Mouse (Mus musculus) lung, embryonic 15.5 days (tissue): ENCODE data around the gene Mtor. TPM values are rescaled to one million over a fixed set of nuclear protein-coding genes. Genes with fewer than 3 reads are reported as not detected.

Experiments
- ATAC-seq: fragments of 200-750 bp; cut with Nextera tagmentation; 2 replicates; pipeline ENCODE4 v1.8.0; 2017; ENCODE audit warnings: moderate number of reproducible peaks, borderline replicate concordance; ENCODE audit not compliant: low FRiP score, low TSS enrichment; ENCODE audit errors: extremely low read depth
- H3K27ac ChIP-seq: fragments of 300-500 bp; sonication (generic); 2 replicates; pipeline ENCODE4 v1.5.1; 2015; ENCODE audit warnings: moderate library complexity, mild to moderate bottlenecking, inconsistent platforms
- H3K27me3 ChIP-seq: fragments of 300-500 bp; sonication (generic); 2 replicates; pipeline ENCODE4 v1.6.1; 2015; ENCODE audit warnings: inconsistent platforms
- H3K36me3 ChIP-seq: fragments of 300-500 bp; sonication (generic); 2 replicates; pipeline ENCODE4 v1.6.1; 2015; ENCODE audit warnings: inconsistent platforms
- H3K4me1 ChIP-seq: fragments of 300-500 bp; sonication (generic); 2 replicates; pipeline ENCODE4 v1.6.1; 2015; ENCODE audit warnings: inconsistent platforms
- H3K4me2 ChIP-seq: fragments of 300-500 bp; sonication (generic); 2 replicates; pipeline ENCODE4 v1.6.1; 2015; ENCODE audit warnings: inconsistent platforms, mild to moderate bottlenecking, moderate library complexity
- H3K4me3 ChIP-seq: fragments of 300-500 bp; sonication (generic); 2 replicates; pipeline ENCODE4 v1.5.1; 2015; ENCODE audit warnings: mild to moderate bottlenecking, inconsistent platforms
- H3K9ac ChIP-seq: fragments of 300-500 bp; sonication (generic); 2 replicates; pipeline ENCODE4 v1.6.1; 2015; ENCODE audit warnings: inconsistent platforms
- H3K9me3 ChIP-seq: fragments of 300-500 bp; sonication (generic); 2 replicates; pipeline ENCODE4 v1.6.1; 2016; ENCODE audit warnings: inconsistent platforms
- WGBS: fragments of 180-500 bp; shearing (Covaris S2); methylation state at CpG from one replicate; pipeline ENCODE4 v1.1.7; 2015; 5-methylcytosine and 5-hydroxymethylcytosine counted together
- polyA plus RNA-seq: library from polyadenylated mRNA; unstranded; fragments of >200 nt; fragmentation: Nextera tagmentation; extraction: Ambion mirVana; gene quantifications from 2 replicates; pipeline ENCODE4 v1.2.1, GENCODE M21; 2015

The Mtor gene
- polyA plus RNA-seq, result 13.7 and 13.8 TPM in 2 replicates

- under 1% methylated on average over 56 of the region's 56 CpGs for whole genome bisulfite sequencing
- peak; percentile 95 for ATAC-seq
- H3K27ac ChIP-seq, result peak within 1 kb of the TSS; percentile 53; the same call in 1 of the 2 replicates
Measured at GRCm38 (mm10) chr4:148448179-148448852, at the start of gene Mtor. Mtor (plus strand) TSS chr4:148448611.

DNA sequence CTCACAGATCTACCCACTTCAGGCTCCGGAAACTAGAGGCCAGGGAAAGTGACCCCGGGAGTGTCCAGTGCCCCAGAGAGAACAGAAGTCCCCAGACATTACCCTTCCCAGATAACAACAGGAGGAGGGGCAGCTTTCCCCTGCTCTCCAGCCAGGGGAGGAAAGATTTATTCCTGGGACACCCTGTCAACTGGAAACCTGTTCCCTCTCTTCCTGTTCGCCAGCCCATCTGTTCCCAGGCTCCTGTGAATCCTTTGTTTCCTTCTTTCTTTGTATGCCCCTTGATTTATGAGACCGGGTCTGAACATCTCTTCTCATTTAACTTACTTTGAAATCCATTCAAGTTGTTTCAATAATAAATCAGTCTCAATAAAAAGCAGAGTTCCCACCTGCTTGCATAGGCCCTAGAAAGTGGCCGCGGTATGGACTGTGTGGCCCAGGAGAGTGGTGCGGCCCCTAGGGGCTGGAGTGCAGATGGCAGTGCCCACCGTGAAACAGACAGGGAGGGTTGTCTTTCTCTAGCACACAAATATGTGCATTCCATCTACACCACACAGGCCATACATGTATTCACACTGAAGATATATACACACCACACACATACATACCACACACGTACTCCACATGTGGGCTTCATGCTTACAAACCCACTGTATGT lies 48.8 kb upstream of the Mtor start:
- Histone ChIP-seq H3K9ac (no peak overlapping the region), H3K27me3 (peaks cover 29% of the 10 kb centered on the region), H3K36me3 (no peaks in the 10 kb centered on the region), H3K4me3 (no peak overlapping the region), H3K4me1 (no peaks in the 10 kb centered on the region), H3K27ac (no peak overlapping the region), H3K4me2 (no peak overlapping the region), H3K9me3 (no peaks in the 10 kb centered on the region)
- no peak; the same call in 1 of the 2 replicates for ATAC-seq
- 64% methylated on average over 9 of the region's 9 CpGs for WGBS

More at GRCm38 (mm10) chr4:148448179-148448852, at the start of gene Mtor:
- peaks cover 23% of the 10 kb centered on the region for H3K4me1 ChIP-seq
- H3K36me3 ChIP-seq, result peaks cover 9% of the 10 kb centered on the region
- peak within 1 kb of the TSS; percentile 87 for H3K4me3 ChIP-seq
- peak within 1 kb of the TSS; percentile 89 for H3K9ac ChIP-seq
- no peaks in the 10 kb centered on the region for H3K9me3 ChIP-seq
- no peaks in the 10 kb centered on the region for H3K27me3 ChIP-seq
- peak within 1 kb of the TSS; percentile 68 for H3K4me2 ChIP-seq

- H3K36me3 ChIP-seq, result no peaks in the 10 kb centered on the region
- H3K27ac ChIP-seq, result no peak overlapping the region
- H3K4me3 ChIP-seq, result no peak overlapping the region
- ATAC-seq, result no peak
- no peaks in the 10 kb centered on the region for H3K4me1 ChIP-seq
- H3K4me2 ChIP-seq, result no peak overlapping the region
- H3K9ac ChIP-seq, result no peak overlapping the region
- peaks cover 58% of the 10 kb centered on the region for H3K27me3 ChIP-seq
- H3K9me3 ChIP-seq, result no peaks in the 10 kb centered on the region
- WGBS, result 17% methylated on average over 12 of the region's 12 CpGs
Measured at GRCm38 (mm10) chr4:148403402-148403801, 45.0 kb upstream of the Mtor start.

- H3K4me3 ChIP-seq, result no peak overlapping the region
- no peaks in the 10 kb centered on the region for H3K4me1 ChIP-seq
- H3K9me3 ChIP-seq, result no peaks in the 10 kb centered on the region
- ATAC-seq, result no peak
- H3K9ac ChIP-seq, result no peak overlapping the region
- H3K27me3 ChIP-seq, result peaks cover 58% of the 10 kb centered on the region
- no peak overlapping the region for H3K27ac ChIP-seq
- H3K36me3 ChIP-seq, result no peaks in the 10 kb centered on the region
- no peak overlapping the region for H3K4me2 ChIP-seq
- WGBS, result 2% methylated on average over 10 of the region's 11 CpGs
Measured at GRCm38 (mm10) chr4:148404748-148405147, 43.7 kb upstream of the Mtor start.

DNA sequence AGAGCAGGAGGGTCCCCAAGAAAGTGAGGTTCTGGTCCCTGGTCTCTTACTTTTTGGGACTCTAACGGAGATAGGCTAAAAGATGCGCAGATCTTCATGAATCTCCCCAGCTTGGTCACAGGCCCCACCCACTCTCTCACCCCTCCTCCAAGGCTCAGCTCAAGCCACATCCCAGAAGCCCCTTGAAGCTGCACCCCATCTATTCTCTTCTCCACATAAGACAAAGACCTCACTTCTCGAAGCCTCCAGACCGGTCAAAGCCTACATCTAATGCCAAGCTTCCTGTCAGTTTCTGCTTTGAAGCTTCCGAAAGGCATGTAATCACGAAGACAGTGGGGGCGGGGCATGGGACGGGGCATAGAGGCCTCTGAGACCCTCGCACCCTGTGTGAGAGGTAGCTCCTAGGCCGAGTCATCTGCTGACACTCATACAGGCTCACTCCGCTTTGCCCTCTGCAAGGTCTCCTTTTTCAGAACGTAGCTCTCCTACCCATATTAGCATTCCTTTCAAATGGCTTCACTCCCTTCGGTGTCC lies 43.1 kb upstream of the Mtor start:
- Histone ChIP-seq H3K4me2 (no peak overlapping the region), H3K9me3 (no peaks in the 10 kb centered on the region), H3K9ac (no peak overlapping the region), H3K27me3 (peaks cover 58% of the 10 kb centered on the region), H3K27ac (no peak overlapping the region), H3K4me3 (no peak overlapping the region), H3K36me3 (no peaks in the 10 kb centered on the region), H3K4me1 (no peaks in the 10 kb centered on the region)
- 8% methylated on average over 13 of the region's 13 CpGs for WGBS
- no peak for ATAC-seq

DNA sequence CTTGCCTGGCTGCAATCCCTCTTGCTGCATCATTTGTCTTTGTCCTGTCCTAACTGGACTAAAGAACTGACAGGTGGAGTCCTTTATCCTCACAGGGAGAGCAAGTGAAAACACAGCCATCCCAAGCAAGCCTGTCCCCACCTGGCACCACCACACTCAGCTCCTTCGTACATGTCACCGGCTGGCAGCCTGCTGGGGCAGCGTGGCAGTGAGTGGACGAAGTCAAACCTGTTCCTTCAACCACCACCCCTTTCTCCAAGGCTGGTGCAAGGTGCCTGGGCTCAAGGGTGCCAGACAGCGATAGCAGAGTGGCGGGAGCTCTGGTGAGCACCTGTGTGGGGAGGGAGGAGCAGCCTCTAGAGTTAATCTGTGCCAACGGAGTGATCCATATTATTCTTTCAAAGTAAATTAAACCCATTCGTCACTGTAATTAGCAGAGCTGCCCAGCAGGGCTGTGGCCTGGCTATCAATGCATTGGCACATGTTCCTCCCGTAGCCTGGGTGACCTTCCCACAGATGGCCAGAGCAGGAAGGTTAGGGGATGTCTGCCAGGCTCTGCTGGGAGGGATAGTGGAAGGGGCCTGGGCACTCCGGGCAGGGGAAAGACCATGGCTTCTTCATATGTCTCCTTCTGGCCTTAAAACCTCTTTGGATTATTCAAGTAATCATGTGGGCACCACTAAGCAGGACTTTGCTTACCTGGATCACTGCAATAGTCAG lies 40.0 kb upstream of the Mtor start:
- Histone ChIP-seq H3K27me3 (peaks cover 41% of the 10 kb centered on the region), H3K4me3 (no peak overlapping the region)
- WGBS, result 59% methylated on average over 10 of the region's 10 CpGs

DNA sequence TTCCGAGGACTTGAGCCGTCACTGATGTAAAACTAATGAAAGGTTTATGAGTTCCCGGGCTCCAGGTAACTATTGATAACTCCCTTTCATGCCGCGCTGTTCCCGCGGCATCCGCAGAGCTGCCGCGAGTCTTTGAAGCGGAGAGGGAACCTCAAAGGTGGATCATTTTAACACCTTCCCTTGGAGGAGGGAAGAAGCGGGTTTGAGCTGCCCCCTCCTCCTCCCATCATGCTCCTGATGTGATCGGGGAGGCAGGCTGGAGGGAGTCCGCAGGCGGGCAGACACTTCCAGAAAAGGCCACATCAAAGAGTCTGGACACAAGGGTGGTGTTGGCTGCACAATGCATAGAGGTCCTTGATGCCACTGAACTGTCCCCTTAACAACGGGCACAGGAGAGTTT lies 32.8 kb upstream of the Mtor start:
- Histone ChIP-seq H3K4me1 (no peaks in the 10 kb centered on the region), H3K4me3 (no peak overlapping the region), H3K9me3 (no peaks in the 10 kb centered on the region), H3K27ac (no peak overlapping the region), H3K27me3 (peaks cover 27% of the 10 kb centered on the region), H3K36me3 (no peaks in the 10 kb centered on the region), H3K4me2 (no peak overlapping the region), H3K9ac (no peak overlapping the region)
- 5% methylated on average over 16 of the region's 16 CpGs for WGBS
- no peak for ATAC-seq

More for the DNA sequence above, 40.0 kb upstream of the Mtor start:
- Histone ChIP-seq H3K4me1 (no peaks in the 10 kb centered on the region), H3K9ac (no peak overlapping the region), H3K27ac (no peak overlapping the region), H3K4me2 (no peak overlapping the region), H3K36me3 (no peaks in the 10 kb centered on the region), H3K9me3 (no peaks in the 10 kb centered on the region)
- ATAC-seq, result no peak

DNA sequence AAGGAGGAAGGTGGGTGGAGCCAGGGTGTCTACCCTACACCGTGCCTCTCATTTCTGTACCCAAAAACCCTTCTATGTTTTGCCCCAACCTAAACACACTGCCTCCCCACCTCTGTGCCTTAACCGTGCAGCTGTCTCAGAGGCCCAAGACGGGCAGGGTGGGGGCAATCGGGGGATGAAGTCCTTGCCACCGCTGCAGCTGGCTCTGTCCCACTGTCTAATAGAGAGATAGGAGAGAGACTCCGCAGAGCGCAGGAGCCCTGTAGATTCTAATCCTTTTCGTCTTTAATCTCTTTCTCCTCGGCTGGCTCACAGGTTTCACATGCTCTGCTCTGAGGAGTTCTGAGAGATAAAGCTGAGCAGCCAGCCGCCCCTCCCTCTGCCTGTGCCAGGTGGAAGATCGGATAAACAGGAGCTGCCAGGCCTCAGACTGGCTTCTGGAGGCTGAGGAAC lies 31.3 kb upstream of the Mtor start:
- Histone ChIP-seq H3K27ac (no peak overlapping the region), H3K4me1 (no peaks in the 10 kb centered on the region), H3K36me3 (no peaks in the 10 kb centered on the region), H3K4me2 (no peak overlapping the region), H3K9ac (no peak overlapping the region), H3K27me3 (peaks cover 27% of the 10 kb centered on the region), H3K9me3 (no peaks in the 10 kb centered on the region), H3K4me3 (no peak overlapping the region)
- 44% methylated on average over 11 of the region's 11 CpGs for WGBS
- ATAC-seq, result no peak

DNA sequence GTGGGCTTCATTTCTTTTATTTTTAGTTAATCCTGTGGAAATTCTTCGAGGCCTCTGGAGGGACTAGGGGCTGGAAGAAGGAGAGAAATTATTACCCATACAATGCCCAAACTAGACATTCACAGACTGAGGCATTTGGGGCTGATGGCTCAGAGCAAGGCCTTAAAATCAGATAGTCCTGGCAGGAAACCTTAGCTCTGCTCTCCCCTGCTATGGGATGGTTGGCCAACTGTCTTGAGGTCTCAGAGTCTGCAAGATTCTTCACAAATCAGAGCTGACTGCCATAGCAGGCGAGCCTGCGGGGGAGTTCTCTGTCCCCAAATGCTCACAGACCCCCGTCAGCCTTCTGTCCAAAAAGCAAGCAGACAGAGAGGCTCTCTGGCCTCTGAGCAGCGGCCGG lies 30.9 kb upstream of the Mtor start:
- Histone ChIP-seq H3K36me3 (no peaks in the 10 kb centered on the region), H3K9ac (no peak overlapping the region), H3K4me1 (no peaks in the 10 kb centered on the region), H3K4me2 (no peak overlapping the region), H3K9me3 (no peaks in the 10 kb centered on the region), H3K27me3 (peaks cover 27% of the 10 kb centered on the region), H3K4me3 (no peak overlapping the region), H3K27ac (no peak overlapping the region)
- 61% methylated on average over 6 of the region's 6 CpGs for WGBS
- ATAC-seq, result no peak

GRCm38 (mm10) chr4:148426950-148427850 lies 21.2 kb upstream of the Mtor start:
- H3K4me2 ChIP-seq, result no peak overlapping the region
- H3K4me3 ChIP-seq, result no peak overlapping the region
- no peaks in the 10 kb centered on the region for H3K4me1 ChIP-seq
- no peak overlapping the region for H3K9ac ChIP-seq
- 61% methylated on average over 10 of the region's 10 CpGs for WGBS
- H3K36me3 ChIP-seq, result no peaks in the 10 kb centered on the region
- H3K27me3 ChIP-seq, result no peaks in the 10 kb centered on the region
- H3K27ac ChIP-seq, result no peak overlapping the region
- no peaks in the 10 kb centered on the region for H3K9me3 ChIP-seq
- ATAC-seq, result no peak

DNA sequence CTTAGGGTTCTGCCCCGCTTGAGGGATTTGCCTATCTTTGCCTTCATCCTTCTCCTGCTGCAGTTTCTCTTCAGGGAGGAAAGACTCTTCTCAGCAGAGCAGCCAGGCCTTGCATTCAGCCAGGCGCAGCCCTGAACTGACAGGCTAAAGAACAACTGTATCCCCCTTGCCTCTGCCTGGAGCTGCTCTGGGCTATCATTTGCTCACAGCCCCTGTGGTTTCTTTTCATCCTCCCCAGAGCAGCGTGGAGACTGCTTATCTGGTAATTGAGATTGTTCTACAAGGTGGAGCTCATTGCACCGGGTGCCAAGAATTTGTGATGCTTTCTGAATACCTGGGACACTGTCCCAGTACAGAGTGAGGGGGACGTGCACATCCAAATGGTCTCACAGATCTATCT lies 19.9 kb upstream of the Mtor start:
- H3K36me3 ChIP-seq, result no peaks in the 10 kb centered on the region
- H3K9ac ChIP-seq, result no peak overlapping the region
- WGBS, result 78% methylated on average over 5 of the region's 5 CpGs
- no peaks in the 10 kb centered on the region for H3K4me1 ChIP-seq
- no peaks in the 10 kb centered on the region for H3K9me3 ChIP-seq
- H3K4me3 ChIP-seq, result no peak overlapping the region
- no peak overlapping the region for H3K4me2 ChIP-seq
- H3K27ac ChIP-seq, result no peak overlapping the region
- no peak for ATAC-seq
- no peaks in the 10 kb centered on the region for H3K27me3 ChIP-seq
